Mouse (Mus musculus) midbrain, embryonic 15.5 days (tissue): Measurements from ENCODE around the gene Gmds. TPM values are rescaled to one million over a fixed set of nuclear protein-coding genes. Genes with fewer than 3 reads are reported as not detected.

ENCODE experiments used
- ATAC-seq: fragments of 200-750 bp; cut with Nextera tagmentation; replicated peaks from 2 replicates; pipeline ENCODE4 v1.8.0; 2017; ENCODE audit warnings: moderate TSS enrichment
- H3K27ac ChIP-seq: fragments of 300-500 bp; sonication (generic); 2 replicates; pipeline ENCODE4 v1.5.1; 2015; ENCODE audit warnings: mild to moderate bottlenecking, inconsistent platforms
- H3K27me3 ChIP-seq: fragments of 300-500 bp; sonication (generic); replicated peaks from 2 replicates; pipeline ENCODE4 v1.6.1; 2015; ENCODE audit warnings: inconsistent platforms
- H3K36me3 ChIP-seq: fragments of 300-500 bp; sonication (generic); replicated peaks from 2 replicates; pipeline ENCODE4 v1.6.1; 2015; ENCODE audit warnings: inconsistent platforms
- H3K4me1 ChIP-seq: fragments of 300-500 bp; sonication (generic); 2 replicates; pipeline ENCODE4 v1.6.1; 2015; ENCODE audit warnings: inconsistent platforms
- H3K4me2 ChIP-seq: fragments of 300-500 bp; sonication (generic); 2 replicates; pipeline ENCODE4 v1.6.1; 2015; ENCODE audit warnings: inconsistent platforms, mild to moderate bottlenecking, moderate library complexity
- H3K4me3 ChIP-seq: fragments of 300-500 bp; sonication (generic); 2 replicates; pipeline ENCODE4 v1.5.1; 2015; ENCODE audit warnings: mild to moderate bottlenecking, inconsistent platforms
- H3K9ac ChIP-seq: fragments of 300-500 bp; sonication (generic); 2 replicates; pipeline ENCODE4 v1.6.1; 2015; ENCODE audit warnings: mild to moderate bottlenecking, inconsistent platforms
- H3K9me3 ChIP-seq: fragments of 300-500 bp; sonication (generic); 2 replicates; pipeline ENCODE4 v1.6.1; 2016; ENCODE audit warnings: inconsistent platforms
- WGBS: fragments of 180-500 bp; shearing (Covaris S2); methylation state at CpG from one replicate; pipeline ENCODE4 v1.1.7; 2015; ENCODE audit warnings: mixed read lengths; 5-methylcytosine and 5-hydroxymethylcytosine counted together
- polyA plus RNA-seq: library from polyadenylated mRNA; unstranded; fragments of >200 nt; fragmentation: Nextera tagmentation; extraction: Ambion mirVana; gene quantifications from 2 replicates; pipeline ENCODE4 v1.2.1, GENCODE M21; 2015

Gene Gmds
- polyA plus RNA-seq, 1 experiment from 2014 or later: 35.6 TPM

GRCm38 (mm10) chr13:31797346-31797745, 541.2 kb downstream of the Gmds start:
- H3K4me3 ChIP-seq: no peak overlapping the region
- peaks cover 18% of the 10 kb centered on the region for H3K4me1 ChIP-seq
- H3K27me3 ChIP-seq: peaks cover 51% of the 10 kb centered on the region
- H3K4me2 ChIP-seq: no peak overlapping the region
- 64% methylated on average over 10 of the region's 10 CpGs for WGBS
- no peak overlapping the region for H3K9ac ChIP-seq
- no peaks in the 10 kb centered on the region for H3K36me3 ChIP-seq
- no peaks in the 10 kb centered on the region for H3K9me3 ChIP-seq
- no peak for ATAC-seq
- no peak overlapping the region for H3K27ac ChIP-seq

- 0 out of 2 replicates have a peak, but pooled peaks have one; percentile 41 for ATAC-seq
- Histone ChIP-seq H3K4me2 (no peak overlapping the region), H3K4me3 (no peak overlapping the region), H3K27ac (no peak overlapping the region), H3K27me3 (peaks cover 12% of the 10 kb centered on the region), H3K9ac (no peak overlapping the region), H3K36me3 (no peaks in the 10 kb centered on the region), H3K4me1 (0 out of 2 replicates have a peak, but pooled peaks cover 2% of the 10 kb centered on the region), H3K9me3 (no peaks in the 10 kb centered on the region)
- WGBS: 55% methylated on average over 5 of the region's 5 CpGs
Observed at GRCm38 (mm10) chr13:31793163-31793562, 545.4 kb downstream of the Gmds start.

- H3K4me2 ChIP-seq: peak overlapping the region; percentile 42
- H3K4me3 ChIP-seq: peak overlapping the region; percentile 21
- peak; percentile 79 for ATAC-seq
- no peak overlapping the region for H3K9ac ChIP-seq
- H3K9me3 ChIP-seq: no peaks in the 10 kb centered on the region
- peaks cover 7% of the 10 kb centered on the region; the same call in 1 of the 2 replicates for H3K27me3 ChIP-seq
- no peaks in the 10 kb centered on the region for H3K36me3 ChIP-seq
- H3K27ac ChIP-seq: no peak overlapping the region
- WGBS: 24% methylated on average over 17 of the region's 17 CpGs
- 0 out of 2 replicates have a peak, but pooled peaks cover 2% of the 10 kb centered on the region for H3K4me1 ChIP-seq
Observed at GRCm38 (mm10) chr13:31792480-31793132, 545.9 kb downstream of the Gmds start.

GRCm38 (mm10) chr13:31784757-31785156, 553.8 kb downstream of the Gmds start:
- Histone ChIP-seq H3K36me3 (no peaks in the 10 kb centered on the region), H3K4me1 (no peaks in the 10 kb centered on the region), H3K4me3 (no peak overlapping the region), H3K27ac (no peak overlapping the region), H3K9ac (no peak overlapping the region), H3K4me2 (no peak overlapping the region), H3K27me3 (no peaks in the 10 kb centered on the region), H3K9me3 (no peaks in the 10 kb centered on the region)
- WGBS: 73% methylated on average over 7 of the region's 7 CpGs
- peak; percentile 80 for ATAC-seq

- no peaks in the 10 kb centered on the region for H3K27me3 ChIP-seq
- 90% methylated on average over 2 of the region's 2 CpGs for WGBS
Observed at GRCm38 (mm10) chr13:31782063-31782462, 556.5 kb downstream of the Gmds start.

GRCm38 (mm10) chr13:31780299-31780698, 558.2 kb downstream of the Gmds start:
- H3K4me3 ChIP-seq: no peak overlapping the region
- ATAC-seq: no peak
- H3K4me2 ChIP-seq: no peak overlapping the region
- no peaks in the 10 kb centered on the region for H3K36me3 ChIP-seq
- H3K4me1 ChIP-seq: no peaks in the 10 kb centered on the region
- H3K27me3 ChIP-seq: no peaks in the 10 kb centered on the region
- H3K27ac ChIP-seq: no peak overlapping the region
- no peak overlapping the region for H3K9ac ChIP-seq
- WGBS: 92% methylated on average over 3 of the region's 3 CpGs
- no peaks in the 10 kb centered on the region for H3K9me3 ChIP-seq

More at GRCm38 (mm10) chr13:31782063-31782462, 556.5 kb downstream of the Gmds start:
- no peak for ATAC-seq
- Histone ChIP-seq H3K9ac (no peak overlapping the region), H3K27ac (no peak overlapping the region), H3K9me3 (no peaks in the 10 kb centered on the region), H3K4me2 (no peak overlapping the region), H3K4me1 (no peaks in the 10 kb centered on the region), H3K4me3 (no peak overlapping the region), H3K36me3 (no peaks in the 10 kb centered on the region)

- H3K4me2 ChIP-seq: no peak overlapping the region
- no peaks in the 10 kb centered on the region for H3K9me3 ChIP-seq
- no peak overlapping the region for H3K27ac ChIP-seq
- no peak overlapping the region for H3K4me3 ChIP-seq
- no peaks in the 10 kb centered on the region for H3K27me3 ChIP-seq
- no peaks in the 10 kb centered on the region for H3K36me3 ChIP-seq
- no peaks in the 10 kb centered on the region for H3K4me1 ChIP-seq
- H3K9ac ChIP-seq: no peak overlapping the region
- no peak for ATAC-seq
- 70% methylated on average over 17 of the region's 17 CpGs for WGBS
Observed at GRCm38 (mm10) chr13:31779281-31779981, 559.1 kb downstream of the Gmds start.

GRCm38 (mm10) chr13:31775762-31776161, 562.8 kb downstream of the Gmds start:
- no peak for ATAC-seq
- 79% methylated on average over 5 of the region's 5 CpGs for WGBS
- Histone ChIP-seq H3K27ac (no peak overlapping the region), H3K4me3 (no peak overlapping the region), H3K36me3 (no peaks in the 10 kb centered on the region), H3K9ac (no peak overlapping the region), H3K9me3 (no peaks in the 10 kb centered on the region), H3K4me1 (no peaks in the 10 kb centered on the region), H3K4me2 (no peak overlapping the region), H3K27me3 (no peaks in the 10 kb centered on the region)

- Histone ChIP-seq H3K36me3 (no peaks in the 10 kb centered on the region), H3K4me3 (no peak overlapping the region), H3K4me2 (no peak overlapping the region), H3K9me3 (no peaks in the 10 kb centered on the region), H3K27me3 (no peaks in the 10 kb centered on the region), H3K27ac (no peak overlapping the region), H3K9ac (no peak overlapping the region), H3K4me1 (no peaks in the 10 kb centered on the region)
- ATAC-seq: no peak
- WGBS: 77% methylated on average over 5 of the region's 5 CpGs
Observed at GRCm38 (mm10) chr13:31772882-31773281, 565.7 kb downstream of the Gmds start.
